Mouse (Mus musculus) G1E (cell line): ENCODE measurements around the gene Olfr221. TPM values are rescaled to one million over a fixed set of nuclear protein-coding genes. Genes with fewer than 3 reads are reported as not detected.

Experiments
- ATAC-seq: 2 replicates; pipeline ENCODE4 v1.8.0; 2016; ENCODE audit warnings: mild to moderate bottlenecking; ENCODE audit not compliant: insufficient number of reproducible peaks, poor library complexity, low FRiP score, severe bottlenecking; ENCODE audit errors: extremely low read depth
- DNase-seq: peaks from one replicate; pipeline ENCODE4 v3.0.0; 2012; ENCODE audit warnings: low spot score
- H3K27me3 ChIP-seq: 2 replicates; pipeline ENCODE4 v1.6.1; 2012; ENCODE audit warnings: mild to moderate bottlenecking, low read length, inconsistent platforms; ENCODE audit not compliant: insufficient read depth
- H3K36me3 ChIP-seq: replicated peaks from 2 replicates; pipeline ENCODE3; 2012; ENCODE audit warnings: mild to moderate bottlenecking, inconsistent platforms
- H3K4me1 ChIP-seq: 2 replicates; pipeline ENCODE4 v1.6.1; 2012; ENCODE audit warnings: low read depth, low read length, inconsistent platforms, mixed read lengths; ENCODE audit not compliant: insufficient read depth
- H3K4me3 ChIP-seq: 2 replicates; pipeline ENCODE4 v1.5.1; 2012; ENCODE audit warnings: low read depth, mild to moderate bottlenecking, inconsistent platforms, low read length, moderate library complexity, mixed read lengths
- H3K9me3 ChIP-seq: replicated peaks from 2 replicates; pipeline ENCODE4 v1.6.1; 2012; ENCODE audit warnings: inconsistent platforms
- CTCF ChIP-seq: IDR thresholded peaks from 2 replicates; pipeline ENCODE4 v1.5.1; 2012; ENCODE audit warnings: low read depth, low read length, inconsistent platforms, mixed read lengths
- GATA1 ChIP-seq: IDR thresholded peaks from 2 replicates; pipeline ENCODE4 v1.6.1; 2012; ENCODE audit warnings: borderline replicate concordance, low read length, inconsistent platforms, mixed read lengths
- GATA2 ChIP-seq: IDR thresholded peaks from 2 replicates; pipeline ENCODE4 v1.6.1; 2012; ENCODE audit warnings: low read depth, low read length, inconsistent platforms, borderline replicate concordance
- POLR2AphosphoS5 ChIP-seq: IDR thresholded peaks from 2 replicates; pipeline ENCODE4 v1.6.1; 2012; ENCODE audit warnings: low read depth, low read length, inconsistent platforms; ENCODE audit not compliant: insufficient replicate concordance
- TAL1 ChIP-seq: conservative IDR thresholded peaks from 2 replicates; pipeline ENCODE4 v1.6.1; 2012; ENCODE audit warnings: low read depth, low read length, inconsistent platforms, mixed read lengths
- polyA plus RNA-seq: library from polyadenylated mRNA; stranded (reverse); fragments of >175 nt; gene quantifications from 2 replicates; pipeline ENCODE4 v1.2.3, GENCODE M21; 2012
- total RNA-seq, 2 experiments: library from RNA; stranded (forward) in 1 of 2; stranded (reverse) in 1 of 2; fragments of 200-1000 nt in 1 of 2; fragments of >200 nt in 1 of 2; fragmentation: Nextera tagmentation in 1 of 2; gene quantifications; 2 replicates each; pipeline ENCODE4 v1.2.3; 2014 to 2017

Olfr221 gene
- total and polyA plus RNA-seq, 3 experiments = 0.16 TPM; not detected in 2

DNA sequence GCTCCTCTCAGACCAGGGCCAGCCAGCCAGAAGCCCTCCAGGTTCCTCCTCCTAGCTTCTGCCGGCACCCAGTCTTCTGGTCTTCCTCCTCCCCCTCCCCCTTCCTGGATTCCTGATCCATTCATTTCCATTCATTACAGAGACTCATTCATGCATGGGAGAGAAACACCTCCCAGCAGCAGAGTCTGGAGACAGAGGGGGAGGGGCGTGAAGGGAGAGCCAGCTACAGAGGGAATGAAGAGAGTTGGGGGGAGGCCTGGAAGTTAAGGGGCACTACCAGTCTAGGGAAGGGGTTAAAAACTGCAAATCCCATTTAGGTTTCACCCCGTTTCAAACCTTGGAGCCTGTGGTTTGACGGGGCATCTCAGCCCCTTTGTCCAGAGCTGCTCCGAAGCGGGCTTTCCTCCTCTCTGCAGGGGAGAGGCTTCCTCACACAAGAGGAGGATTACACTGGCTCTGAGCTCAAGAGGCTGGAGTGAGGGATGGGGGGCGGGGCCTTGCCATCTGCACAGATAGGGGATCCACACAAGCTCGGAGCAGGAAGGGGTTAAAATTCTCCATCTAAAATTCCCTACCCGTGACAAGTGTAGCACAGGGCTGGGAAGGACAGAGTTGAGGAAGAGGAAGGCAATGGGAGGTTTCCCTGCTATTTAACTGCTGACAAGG, 31.7 kb downstream of the Olfr221 start:
- DNase-seq = no peak
- no peaks in the 10 kb centered on the region for H3K9me3 ChIP-seq
- H3K27me3 ChIP-seq = no peaks in the 10 kb centered on the region
- H3K4me1 ChIP-seq = peaks cover 45% of the 10 kb centered on the region
- ATAC-seq = no peak
- H3K36me3 ChIP-seq = peaks cover 50% of the 10 kb centered on the region
- TF ChIP-seq GATA2 (no peak), POLR2AphosphoS5 (no peak), CTCF (no peak), TAL1 (no peak), GATA1 (no peak)
- H3K4me3 ChIP-seq = no peak overlapping the region

DNA sequence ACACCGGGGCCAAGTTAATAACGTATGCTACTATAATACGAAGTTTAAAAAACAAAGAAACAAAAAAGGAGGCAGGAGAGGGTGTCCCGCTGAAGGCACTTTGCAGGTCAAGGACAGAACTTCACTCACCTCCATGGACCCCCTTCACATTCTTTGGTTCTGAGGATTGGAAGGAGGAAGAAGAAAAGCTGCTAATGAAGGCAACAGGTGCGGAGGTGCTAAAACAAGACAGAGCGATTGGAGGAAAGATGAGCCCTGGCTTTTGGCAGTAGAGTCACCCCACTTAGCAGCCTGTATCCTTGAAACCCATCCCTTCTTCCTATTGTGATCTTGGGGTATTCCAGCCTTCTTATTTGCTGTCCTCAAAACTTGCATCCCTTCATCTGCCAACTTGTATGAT, 32.4 kb downstream of the Olfr221 start:
- TF ChIP-seq POLR2AphosphoS5 (no peak), CTCF (no peak), GATA2 (no peak), GATA1 (no peak), TAL1 (no peak)
- ATAC-seq = no peak
- Histone ChIP-seq H3K4me1 (peaks cover 37% of the 10 kb centered on the region), H3K27me3 (no peaks in the 10 kb centered on the region), H3K4me3 (no peak overlapping the region), H3K9me3 (no peaks in the 10 kb centered on the region), H3K36me3 (peaks cover 58% of the 10 kb centered on the region)
- no peak for DNase-seq

DNA sequence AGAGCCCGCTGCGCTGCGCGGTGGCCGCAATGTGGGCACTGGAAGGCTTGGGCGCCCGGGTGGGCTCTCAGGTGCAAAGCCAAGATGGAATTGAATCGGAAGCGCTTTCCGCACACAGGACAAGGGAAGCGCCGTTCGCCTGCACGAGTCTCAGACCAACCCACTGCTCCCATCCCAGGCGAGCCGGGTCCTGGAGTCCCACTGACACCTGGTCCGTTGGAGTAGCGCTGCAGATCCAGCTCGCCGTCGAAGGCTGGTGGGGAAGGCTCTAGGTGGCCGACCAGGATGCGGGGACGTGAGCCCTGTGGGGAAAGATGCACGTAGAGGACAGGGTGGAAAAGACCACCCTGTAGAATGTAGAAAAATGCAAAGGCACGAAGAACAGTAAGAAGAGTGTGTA, 32.9 kb downstream of the Olfr221 start:
- Histone ChIP-seq H3K9me3 (no peaks in the 10 kb centered on the region), H3K27me3 (no peaks in the 10 kb centered on the region), H3K4me3 (peak overlapping the region; percentile 14; the same call in 1 of the 2 replicates), H3K36me3 (peaks cover 63% of the 10 kb centered on the region), H3K4me1 (peaks cover 36% of the 10 kb centered on the region)
- DNase-seq (no peak), ATAC-seq (no peak)
- TF ChIP-seq POLR2AphosphoS5 = no peak

DNA sequence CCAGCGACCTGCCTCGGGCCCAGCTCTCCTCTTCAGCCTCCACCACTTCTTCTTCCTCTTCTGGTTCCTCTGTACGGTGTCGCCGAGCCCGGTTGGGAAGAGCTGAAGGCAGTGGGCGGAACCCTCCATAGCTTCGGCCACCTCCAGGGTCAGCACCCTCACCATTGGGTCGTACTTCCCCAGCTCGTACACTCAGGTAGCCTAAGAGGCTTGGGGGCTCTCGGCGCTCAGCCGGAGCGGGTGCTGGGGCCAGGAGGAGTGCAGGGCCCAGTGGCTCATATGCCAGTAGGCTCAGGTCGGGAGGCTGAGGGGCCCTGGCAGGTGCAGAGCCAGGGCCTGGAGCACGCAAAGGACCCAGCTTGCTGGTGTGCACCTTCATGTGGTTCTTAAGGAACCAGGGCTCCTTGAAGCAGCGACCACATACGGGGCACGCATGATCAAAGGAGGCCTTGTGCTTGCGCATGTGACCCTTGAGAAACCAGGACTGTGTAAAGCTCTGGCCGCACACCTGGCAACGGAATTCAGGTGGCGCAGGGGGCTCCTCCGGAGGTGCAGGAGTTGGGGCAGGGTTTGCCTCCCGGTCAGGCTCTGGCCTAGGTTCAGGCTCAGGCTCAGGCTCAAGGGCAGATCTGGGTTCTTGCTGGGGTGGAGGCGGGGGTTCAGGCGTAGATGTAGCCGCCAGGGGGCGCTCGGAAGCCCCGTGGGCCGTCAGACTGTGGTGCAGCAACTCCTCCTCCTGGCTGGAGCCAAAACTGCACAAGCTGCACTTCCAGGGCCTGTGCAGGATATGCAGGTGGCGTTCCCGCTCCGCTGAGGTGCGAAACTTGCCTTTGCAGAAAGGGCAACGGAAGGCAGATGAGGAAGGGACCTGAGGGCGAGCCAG, 33.7 kb downstream of the Olfr221 start:
- H3K9me3 ChIP-seq = no peaks in the 10 kb centered on the region
- H3K36me3 ChIP-seq = peaks cover 71% of the 10 kb centered on the region
- H3K4me1 ChIP-seq = peaks cover 35% of the 10 kb centered on the region
- H3K27me3 ChIP-seq = no peaks in the 10 kb centered on the region
- TF ChIP-seq CTCF (peak; percentile 95), GATA1 (no peak)
- ATAC-seq (peak; percentile 72), DNase-seq (peak; percentile 84)
- H3K4me3 ChIP-seq = peak overlapping the region; percentile 14; the same call in 1 of the 2 replicates

DNA sequence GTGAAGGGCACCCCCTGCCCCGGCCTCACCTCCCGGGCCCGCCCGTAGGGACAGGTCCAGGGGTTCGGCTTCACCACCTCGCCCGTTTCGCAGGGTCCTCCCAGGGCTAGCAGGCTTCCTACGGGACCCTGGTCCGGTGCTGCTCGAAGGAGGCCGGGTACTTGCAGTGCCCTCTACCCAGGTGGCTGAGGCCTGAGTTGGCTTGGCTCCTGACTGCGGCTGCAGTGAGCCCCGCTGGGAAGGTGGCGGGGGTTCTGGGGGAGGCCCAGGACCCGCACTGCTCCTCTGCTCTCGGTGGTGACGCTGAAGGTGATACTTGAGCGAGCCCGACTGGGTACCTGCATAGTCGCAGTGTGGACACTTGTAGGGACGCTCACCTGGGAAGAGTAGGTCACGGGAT, 35.5 kb downstream of the Olfr221 start:
- no peak for TF ChIP-seq POLR2AphosphoS5
- Histone ChIP-seq H3K36me3 (peaks cover 88% of the 10 kb centered on the region), H3K27me3 (no peaks in the 10 kb centered on the region), H3K9me3 (no peaks in the 10 kb centered on the region), H3K4me3 (no peak overlapping the region), H3K4me1 (peaks cover 28% of the 10 kb centered on the region)
- DNase-seq (no peak), ATAC-seq (no peak)

DNA sequence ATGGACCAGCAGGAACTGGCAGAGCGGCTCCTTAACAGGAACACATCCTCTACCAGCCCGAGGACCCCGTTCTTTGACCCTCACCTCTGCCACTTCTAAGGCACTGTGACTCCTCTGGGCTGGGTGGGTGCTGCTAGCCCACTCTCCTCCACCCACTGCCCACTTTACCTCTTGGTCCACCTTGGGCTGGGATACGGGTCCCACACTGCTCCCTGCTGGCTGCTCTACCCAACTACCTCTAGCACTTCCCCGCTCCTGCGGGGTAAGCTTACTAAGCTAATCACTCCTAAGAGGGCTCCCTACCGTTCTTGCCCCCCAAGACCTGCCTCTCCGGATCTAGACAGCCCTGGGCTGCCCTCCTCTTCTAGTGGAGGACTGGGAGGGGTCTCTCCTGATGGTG, 36.0 kb downstream of the Olfr221 start:
- DNase-seq (no peak), ATAC-seq (no peak)
- Histone ChIP-seq H3K27me3 (no peaks in the 10 kb centered on the region), H3K4me3 (no peak overlapping the region), H3K4me1 (peaks cover 26% of the 10 kb centered on the region), H3K9me3 (no peaks in the 10 kb centered on the region), H3K36me3 (peaks cover 86% of the 10 kb centered on the region)
- no peak for TF ChIP-seq GATA1
- TF ChIP-seq GATA2 = no peak
- TF ChIP-seq TAL1 = no peak
- TF ChIP-seq CTCF = no peak
- TF ChIP-seq POLR2AphosphoS5 = no peak

DNA sequence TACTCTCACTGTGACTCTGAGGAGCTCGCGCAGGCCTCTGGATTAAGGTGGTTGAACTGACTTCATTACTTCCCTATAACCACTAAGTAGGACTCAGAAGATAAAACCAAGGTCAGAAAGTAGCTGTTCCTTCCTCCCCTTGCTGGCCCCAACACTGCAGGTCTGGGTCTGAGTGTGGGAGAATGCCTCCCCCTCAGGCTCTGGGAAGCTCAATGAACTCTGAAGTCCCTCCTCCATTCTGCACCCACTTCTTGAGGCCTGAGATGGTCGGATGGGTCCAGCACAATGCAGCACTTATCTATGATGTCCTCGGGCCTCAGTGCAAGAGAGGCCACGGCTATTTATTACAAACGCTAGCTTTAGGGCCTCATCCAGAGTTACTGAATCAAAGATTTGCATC, 36.6 kb downstream of the Olfr221 start:
- ATAC-seq = no peak
- Histone ChIP-seq H3K36me3 (peaks cover 86% of the 10 kb centered on the region), H3K4me3 (no peak overlapping the region), H3K9me3 (no peaks in the 10 kb centered on the region), H3K4me1 (peaks cover 22% of the 10 kb centered on the region), H3K27me3 (no peaks in the 10 kb centered on the region)
- TF ChIP-seq GATA2 (no peak), GATA1 (no peak), CTCF (no peak), POLR2AphosphoS5 (no peak), TAL1 (no peak)
- DNase-seq = no peak
